Mouse (Mus musculus) midbrain, embryonic 15.5 days (tissue): ENCODE measurements around the gene Gm7247. TPM values are rescaled to one million over a fixed set of nuclear protein-coding genes. Genes with fewer than 3 reads are reported as not detected.
"Not testable (repeated sequence)": the region's sequence is repeated elsewhere in the genome, so short reads cannot be mapped to it uniquely, and the experiment has no call there.

Experiments used
- ATAC-seq: fragments of 200-750 bp; cut with Nextera tagmentation; replicated peaks from 2 replicates; pipeline ENCODE4 v1.8.0; 2017; ENCODE audit warnings: moderate TSS enrichment
- H3K27ac ChIP-seq: fragments of 300-500 bp; sonication (generic); 2 replicates; pipeline ENCODE4 v1.5.1; 2015; ENCODE audit warnings: mild to moderate bottlenecking, inconsistent platforms
- H3K27me3 ChIP-seq: fragments of 300-500 bp; sonication (generic); replicated peaks from 2 replicates; pipeline ENCODE4 v1.6.1; 2015; ENCODE audit warnings: inconsistent platforms
- H3K36me3 ChIP-seq: fragments of 300-500 bp; sonication (generic); replicated peaks from 2 replicates; pipeline ENCODE4 v1.6.1; 2015; ENCODE audit warnings: inconsistent platforms
- H3K4me1 ChIP-seq: fragments of 300-500 bp; sonication (generic); 2 replicates; pipeline ENCODE4 v1.6.1; 2015; ENCODE audit warnings: inconsistent platforms
- H3K4me2 ChIP-seq: fragments of 300-500 bp; sonication (generic); 2 replicates; pipeline ENCODE4 v1.6.1; 2015; ENCODE audit warnings: inconsistent platforms, mild to moderate bottlenecking, moderate library complexity
- H3K4me3 ChIP-seq: fragments of 300-500 bp; sonication (generic); 2 replicates; pipeline ENCODE4 v1.5.1; 2015; ENCODE audit warnings: mild to moderate bottlenecking, inconsistent platforms
- H3K9ac ChIP-seq: fragments of 300-500 bp; sonication (generic); 2 replicates; pipeline ENCODE4 v1.6.1; 2015; ENCODE audit warnings: mild to moderate bottlenecking, inconsistent platforms
- H3K9me3 ChIP-seq: fragments of 300-500 bp; sonication (generic); 2 replicates; pipeline ENCODE4 v1.6.1; 2016; ENCODE audit warnings: inconsistent platforms
- WGBS: fragments of 180-500 bp; shearing (Covaris S2); methylation state at CpG from one replicate; pipeline ENCODE4 v1.1.7; 2015; ENCODE audit warnings: mixed read lengths; 5-methylcytosine and 5-hydroxymethylcytosine counted together
- polyA plus RNA-seq: library from polyadenylated mRNA; unstranded; fragments of >200 nt; fragmentation: Nextera tagmentation; extraction: Ambion mirVana; gene quantifications from 2 replicates; pipeline ENCODE4 v1.2.1, GENCODE M21; 2015

Gm7247 gene
- polyA plus RNA-seq, 1 experiment from 2014 or later: not detected

DNA sequence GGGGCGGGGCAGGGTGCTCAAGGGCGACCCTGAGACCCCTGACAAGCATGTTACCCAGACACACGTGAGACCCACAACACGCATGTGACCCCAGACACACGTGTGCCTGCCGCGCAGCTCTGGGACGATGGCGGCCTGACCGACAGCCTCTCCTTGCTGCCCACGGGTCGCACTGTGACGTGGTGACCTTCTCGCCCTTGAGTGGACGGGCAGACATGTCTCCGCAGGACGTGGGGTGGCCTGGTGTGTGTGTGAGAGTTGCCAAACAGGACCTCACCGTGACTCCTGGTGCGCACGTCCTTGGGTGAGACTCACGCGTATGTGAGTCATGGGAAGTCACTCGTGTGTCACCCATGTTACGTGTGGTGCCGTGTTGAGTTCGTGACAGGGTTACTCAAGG lies 73.5 kb downstream of the Gm7247 start:
- no peaks in the 10 kb centered on the region for H3K4me1 ChIP-seq
- ATAC-seq: no peak
- no peaks in the 10 kb centered on the region for H3K9me3 ChIP-seq
- no peaks in the 10 kb centered on the region for H3K27me3 ChIP-seq
- H3K36me3 ChIP-seq: no peaks in the 10 kb centered on the region
- H3K4me3 ChIP-seq: no peak overlapping the region
- 97% methylated on average over 26 of the region's 26 CpGs for WGBS
- no peak overlapping the region for H3K4me2 ChIP-seq
- no peak overlapping the region for H3K9ac ChIP-seq
- H3K27ac ChIP-seq: no peak overlapping the region

DNA sequence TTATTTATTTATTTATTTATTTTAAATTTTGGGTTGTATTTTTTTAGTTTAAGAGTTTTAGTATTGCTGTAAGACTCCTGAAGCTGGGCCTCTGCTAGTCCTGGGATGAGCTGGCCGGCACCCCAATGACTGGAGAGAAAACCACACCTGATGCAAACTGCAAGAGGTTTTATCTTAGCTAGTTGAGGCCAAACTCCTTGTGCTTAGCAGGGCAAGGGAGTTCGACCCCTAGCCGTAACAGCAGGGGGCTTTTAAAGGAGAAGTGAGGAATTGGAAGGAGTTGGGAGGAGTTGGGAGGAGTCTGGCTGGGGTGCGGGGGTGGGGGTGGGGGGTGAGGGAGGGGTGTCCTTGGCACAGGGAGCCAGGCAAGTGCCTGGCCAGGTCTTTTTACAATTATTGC lies 77.4 kb downstream of the Gm7247 start:
- H3K27ac ChIP-seq: no peak overlapping the region

DNA sequence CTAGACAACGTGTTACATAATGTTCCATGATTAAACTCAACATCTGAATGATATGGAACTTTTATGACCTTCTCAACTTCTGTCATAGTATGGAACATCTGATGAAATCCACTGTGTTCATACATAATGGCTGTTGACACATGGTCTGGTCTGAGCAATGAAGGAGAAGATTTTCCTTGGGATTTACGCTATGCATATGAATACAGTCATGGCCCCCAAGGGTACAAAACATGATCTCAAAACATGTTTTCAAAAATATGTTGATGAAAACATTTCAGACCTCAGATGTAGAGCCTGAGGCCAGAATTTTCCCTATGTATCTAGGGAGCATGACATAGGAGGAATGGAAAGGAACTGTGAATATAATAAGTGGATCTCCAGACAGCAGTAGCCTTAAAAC lies 90.0 kb downstream of the Gm7247 start, which contains the start of gene Vmn2r89:
Gene Vmn2r89 (plus strand): TSS at position 301 of the 400 bp plus-strand sequence.
- not testable (repeated sequence) for H3K9me3 ChIP-seq, H3K4me2 ChIP-seq, H3K4me3 ChIP-seq, H3K9ac ChIP-seq, H3K27me3 ChIP-seq, H3K36me3 ChIP-seq, H3K4me1 ChIP-seq, H3K27ac ChIP-seq, ATAC-seq
- 83% methylated on average over 2 of the region's 2 CpGs for WGBS

More for the DNA sequence above, 77.4 kb downstream of the Gm7247 start:
- WGBS: 75% methylated on average over 4 of the region's 4 CpGs
- Histone ChIP-seq H3K36me3 (no peaks in the 10 kb centered on the region), H3K9me3 (no peaks in the 10 kb centered on the region), H3K4me1 (no peaks in the 10 kb centered on the region), H3K4me2 (no peak overlapping the region), H3K4me3 (no peak overlapping the region), H3K27me3 (no peaks in the 10 kb centered on the region), H3K9ac (no peak overlapping the region)
- ATAC-seq: no peak

DNA sequence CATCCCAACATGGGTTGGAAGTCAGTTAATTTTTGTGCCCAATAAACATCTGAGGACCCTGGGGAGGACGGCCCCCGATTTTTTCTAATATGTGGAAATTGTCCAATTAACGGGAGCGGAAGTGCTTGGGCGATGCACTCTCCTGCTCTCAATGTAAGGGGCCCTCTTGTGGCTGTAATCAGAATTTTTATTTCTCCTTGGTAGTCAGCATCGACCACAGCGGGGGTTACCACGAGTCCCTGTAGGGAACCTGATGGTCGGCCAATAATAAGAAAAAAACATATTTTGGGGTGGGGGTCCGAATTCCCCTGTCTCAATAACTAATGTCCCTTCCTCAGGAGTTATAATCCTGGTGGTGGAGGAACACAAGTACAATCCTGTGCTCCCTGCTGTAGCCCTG lies 118.7 kb downstream of the Gm7247 start:
- not testable (repeated sequence) for H3K9ac ChIP-seq

DNA sequence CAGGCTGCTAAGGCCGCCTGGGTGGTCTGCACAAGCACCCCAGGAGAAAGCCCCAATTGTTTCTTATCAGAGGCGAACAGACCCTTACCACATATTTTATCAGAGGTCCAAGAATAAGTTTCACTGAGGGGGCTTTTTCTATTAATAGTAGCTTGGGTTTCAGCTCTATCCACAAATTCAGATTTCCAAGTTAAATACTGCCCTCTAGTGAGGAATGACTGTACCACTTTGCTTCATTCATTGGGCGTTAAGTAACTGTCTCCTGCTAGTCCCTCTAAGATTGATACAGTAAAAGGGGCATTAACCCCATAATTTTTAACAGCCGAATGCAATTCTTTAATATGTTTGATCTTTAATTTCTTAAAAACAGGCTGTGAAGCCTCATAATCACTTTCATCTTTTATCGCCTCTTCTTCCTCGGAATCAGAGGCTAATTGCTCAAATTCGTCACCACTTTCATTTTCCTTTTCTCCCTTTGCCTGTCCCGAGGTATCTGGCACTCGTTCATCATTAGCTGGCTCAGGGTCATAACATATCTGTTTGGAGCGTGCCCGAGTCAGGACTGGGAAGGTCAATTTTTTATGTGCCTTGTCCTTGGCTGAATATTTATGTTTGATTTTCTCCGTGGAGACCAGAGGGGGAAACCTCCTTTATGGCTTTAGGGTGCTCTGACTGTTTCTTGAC lies 119.9 kb downstream of the Gm7247 start:
- H3K36me3 ChIP-seq, ATAC-seq, H3K9ac ChIP-seq, H3K4me2 ChIP-seq, H3K27ac ChIP-seq, H3K9me3 ChIP-seq, H3K4me3 ChIP-seq, H3K27me3 ChIP-seq, H3K4me1 ChIP-seq: not testable (repeated sequence)
- 93% methylated on average over 12 of the region's 12 CpGs for WGBS

More for the DNA sequence above, 118.7 kb downstream of the Gm7247 start:
- H3K27me3 ChIP-seq, H3K36me3 ChIP-seq, H3K4me2 ChIP-seq, ATAC-seq, H3K27ac ChIP-seq, H3K4me1 ChIP-seq, H3K9me3 ChIP-seq, H3K4me3 ChIP-seq: not testable (repeated sequence)
- WGBS: 91% methylated on average over 10 of the region's 10 CpGs

DNA sequence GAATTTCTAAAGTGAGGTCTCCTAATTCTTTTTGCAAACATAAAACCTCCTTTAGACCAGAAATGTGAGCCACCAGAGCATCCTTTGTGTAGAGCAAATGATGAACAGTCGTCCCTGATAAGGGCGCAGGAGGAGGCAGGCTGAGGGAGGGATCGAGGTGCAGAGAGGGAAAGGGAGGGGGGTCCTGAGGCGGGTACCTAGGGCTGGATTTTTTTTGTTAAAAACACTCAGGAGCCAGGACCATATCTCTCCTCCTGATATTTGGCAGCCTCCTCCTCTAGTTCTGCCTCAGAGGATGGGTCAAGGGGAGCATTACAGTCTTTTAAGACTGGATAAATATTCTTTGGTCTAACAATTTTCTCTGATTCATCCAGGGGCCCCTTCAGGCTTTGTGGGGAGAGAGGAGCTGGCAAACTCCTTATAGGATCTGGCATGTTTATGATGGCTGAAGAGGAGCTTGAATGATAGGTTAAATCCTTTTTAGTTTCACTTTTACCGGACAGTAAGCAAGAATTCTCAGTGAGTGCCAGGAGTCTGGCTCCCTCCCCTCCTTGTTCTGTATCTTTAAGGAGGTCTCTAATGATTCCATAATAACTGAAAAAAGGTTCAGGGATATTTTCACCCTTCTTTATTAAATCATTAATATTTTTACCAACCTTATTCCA lies 120.6 kb downstream of the Gm7247 start:
- no peak overlapping the region for H3K27ac ChIP-seq
- no peak overlapping the region for H3K9ac ChIP-seq
- 93% methylated on average over 5 of the region's 5 CpGs for WGBS
- H3K4me2 ChIP-seq: no peak overlapping the region
- ATAC-seq: no peak
- H3K4me3 ChIP-seq: no peak overlapping the region
- no peaks in the 10 kb centered on the region for H3K4me1 ChIP-seq
- H3K9me3 ChIP-seq: no peaks in the 10 kb centered on the region
- H3K36me3 ChIP-seq: no peaks in the 10 kb centered on the region
- H3K27me3 ChIP-seq: no peaks in the 10 kb centered on the region

DNA sequence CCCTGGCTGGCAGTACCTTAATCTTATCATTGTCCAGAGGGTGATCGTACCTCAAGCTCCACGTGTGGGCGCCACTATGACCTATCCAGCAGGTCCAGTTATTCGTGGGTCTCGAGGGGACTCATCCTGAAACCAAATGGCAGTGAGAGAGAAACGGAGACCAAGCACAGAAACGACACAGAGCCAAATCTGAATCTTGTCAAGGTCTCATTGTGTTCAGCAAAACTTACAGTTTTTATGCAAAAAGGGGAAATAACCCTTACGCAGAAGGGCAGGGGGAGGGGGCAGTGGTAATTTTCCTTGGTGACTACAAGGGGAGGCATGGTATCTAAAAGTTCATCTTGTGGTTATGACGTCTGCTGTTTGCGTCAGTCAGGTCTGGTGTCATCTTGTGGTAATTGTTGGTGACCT lies 121.4 kb downstream of the Gm7247 start:
- not testable (repeated sequence) for H3K36me3 ChIP-seq, H3K9ac ChIP-seq, ATAC-seq, H3K27ac ChIP-seq, H3K4me3 ChIP-seq, H3K4me1 ChIP-seq, H3K27me3 ChIP-seq, H3K4me2 ChIP-seq, H3K9me3 ChIP-seq
- WGBS: 89% methylated on average over 10 of the region's 10 CpGs

DNA sequence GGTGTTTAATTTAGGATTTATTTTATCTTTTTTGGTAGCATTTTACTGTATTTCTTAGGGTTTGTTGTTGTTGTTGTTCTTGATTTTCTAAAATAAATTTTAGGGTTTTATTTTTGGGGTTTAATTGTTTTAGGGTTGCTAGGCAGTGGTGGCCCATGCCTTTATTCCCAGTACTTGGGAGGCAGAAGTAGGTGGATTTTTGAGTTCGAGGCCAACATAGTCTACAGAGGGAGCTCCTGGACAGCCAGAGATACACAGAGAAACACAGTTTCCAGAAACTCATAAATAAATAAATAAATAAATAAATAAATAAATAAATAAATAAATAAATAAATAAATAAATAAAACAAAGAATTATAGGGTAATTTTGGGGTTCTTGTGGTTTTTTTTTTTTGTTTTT lies 122.1 kb downstream of the Gm7247 start:
- Histone ChIP-seq H3K9ac (no peak overlapping the region), H3K4me2 (no peak overlapping the region), H3K27me3 (no peaks in the 10 kb centered on the region), H3K4me1 (no peaks in the 10 kb centered on the region), H3K4me3 (no peak overlapping the region), H3K36me3 (no peaks in the 10 kb centered on the region), H3K27ac (no peak overlapping the region), H3K9me3 (no peaks in the 10 kb centered on the region)
- 88% methylated on average over 1 of the region's 1 CpGs for WGBS
- no peak for ATAC-seq

DNA sequence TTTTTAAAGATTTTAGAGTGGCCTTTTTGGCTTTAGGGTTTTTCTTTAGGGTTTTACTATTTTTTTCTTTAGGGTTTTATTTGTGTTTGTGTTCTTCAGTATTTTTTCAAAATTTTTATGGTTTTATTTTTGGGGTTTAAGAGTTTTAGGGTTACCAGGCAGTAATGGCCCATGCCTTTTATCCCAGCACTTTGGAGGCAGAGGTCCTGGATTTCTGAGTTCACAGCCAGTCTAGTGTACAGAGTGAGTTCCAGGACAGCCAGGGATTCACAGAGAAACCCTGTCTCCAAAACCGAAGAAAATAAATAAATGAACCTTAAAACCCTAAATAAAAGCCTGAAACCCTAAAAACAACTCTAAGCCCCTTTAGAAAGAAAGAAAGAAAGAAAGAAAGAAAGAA lies 124.6 kb downstream of the Gm7247 start:
- H3K27me3 ChIP-seq: no peaks in the 10 kb centered on the region
- no peaks in the 10 kb centered on the region for H3K4me1 ChIP-seq
- H3K9ac ChIP-seq: no peak overlapping the region
- no peak overlapping the region for H3K27ac ChIP-seq
- 86% methylated on average over 1 of the region's 1 CpGs for WGBS
- H3K4me3 ChIP-seq: no peak overlapping the region
- H3K9me3 ChIP-seq: no peaks in the 10 kb centered on the region
- no peaks in the 10 kb centered on the region for H3K36me3 ChIP-seq
- ATAC-seq: no peak
- H3K4me2 ChIP-seq: no peak overlapping the region

DNA sequence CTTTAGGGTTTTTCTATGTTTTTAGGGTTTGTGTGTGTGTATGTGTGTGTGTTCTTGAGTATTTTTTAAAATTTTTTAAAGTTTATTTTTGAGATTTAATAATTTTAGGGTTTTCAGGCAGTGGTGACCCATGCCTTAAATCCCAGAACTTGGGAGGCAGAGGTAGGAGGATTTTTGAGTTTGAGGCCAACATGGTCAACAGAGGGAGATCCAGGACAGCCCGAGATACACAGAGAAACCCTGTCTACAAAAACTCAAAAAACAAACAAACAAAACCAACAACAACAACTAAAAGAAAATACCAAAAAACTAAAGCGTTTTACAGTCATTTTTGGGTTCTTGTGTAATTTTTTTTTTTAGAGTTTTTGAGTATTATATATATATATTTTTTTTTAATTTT lies 134.2 kb downstream of the Gm7247 start:
- Histone ChIP-seq H3K36me3 (no peaks in the 10 kb centered on the region), H3K27ac (no peak overlapping the region), H3K9me3 (no peaks in the 10 kb centered on the region; the same call in 1 of the 2 replicates), H3K4me1 (no peaks in the 10 kb centered on the region), H3K27me3 (no peaks in the 10 kb centered on the region), H3K4me2 (no peak overlapping the region), H3K4me3 (no peak overlapping the region), H3K9ac (no peak overlapping the region)
- WGBS: 87% methylated on average over 2 of the region's 2 CpGs
- no peak for ATAC-seq

DNA sequence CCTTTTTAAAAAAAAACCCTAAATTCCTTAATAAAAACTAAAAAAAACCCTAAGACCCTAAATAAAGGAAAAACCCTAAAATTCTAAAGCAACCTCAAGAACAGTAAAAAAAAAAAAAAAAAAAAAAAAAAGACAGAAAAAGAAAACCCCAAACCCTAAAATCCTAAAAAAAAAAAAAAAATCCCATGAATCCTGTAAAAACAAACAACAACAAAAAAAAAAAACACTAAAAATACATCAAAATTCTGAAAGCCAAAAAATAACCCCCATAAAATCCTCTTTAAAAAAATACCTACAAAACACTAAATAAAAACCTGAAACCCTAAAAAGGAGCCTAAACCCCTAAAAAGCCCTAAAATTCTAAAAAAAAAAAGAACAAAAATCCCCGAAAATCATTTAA lies 135.4 kb downstream of the Gm7247 start:
- Histone ChIP-seq H3K4me3 (no peak overlapping the region), H3K27ac (no peak overlapping the region), H3K9ac (no peak overlapping the region), H3K27me3 (no peaks in the 10 kb centered on the region), H3K36me3 (no peaks in the 10 kb centered on the region), H3K9me3 (no peaks in the 10 kb centered on the region; the same call in 1 of the 2 replicates), H3K4me1 (no peaks in the 10 kb centered on the region), H3K4me2 (no peak overlapping the region)
- WGBS: 78% methylated on average over 1 of the region's 1 CpGs
- ATAC-seq: no peak

DNA sequence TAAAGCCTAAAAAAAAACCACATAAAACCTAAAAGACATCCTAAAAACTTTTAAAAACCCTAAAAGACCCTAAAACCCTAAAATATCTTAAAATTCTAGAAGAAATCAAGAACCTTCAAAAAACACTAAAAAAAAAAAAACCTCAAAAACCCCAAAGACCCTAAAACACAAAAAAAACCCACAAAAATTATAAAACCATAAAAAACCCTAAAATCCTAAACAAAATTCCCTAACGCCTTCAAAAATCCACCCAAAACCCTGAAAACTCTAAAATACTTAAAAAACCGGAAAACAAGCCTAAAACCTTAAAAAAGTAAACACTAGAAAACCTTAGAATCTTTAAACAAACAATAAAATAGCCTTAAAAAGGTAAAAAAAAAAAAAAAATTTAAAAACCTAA lies 136.4 kb downstream of the Gm7247 start:
- Histone ChIP-seq H3K4me2 (no peak overlapping the region), H3K4me1 (no peaks in the 10 kb centered on the region), H3K36me3 (no peaks in the 10 kb centered on the region), H3K9ac (no peak overlapping the region), H3K27ac (no peak overlapping the region), H3K9me3 (no peaks in the 10 kb centered on the region; the same call in 1 of the 2 replicates), H3K27me3 (no peaks in the 10 kb centered on the region), H3K4me3 (no peak overlapping the region)
- 95% methylated on average over 2 of the region's 2 CpGs for WGBS
- ATAC-seq: no peak

DNA sequence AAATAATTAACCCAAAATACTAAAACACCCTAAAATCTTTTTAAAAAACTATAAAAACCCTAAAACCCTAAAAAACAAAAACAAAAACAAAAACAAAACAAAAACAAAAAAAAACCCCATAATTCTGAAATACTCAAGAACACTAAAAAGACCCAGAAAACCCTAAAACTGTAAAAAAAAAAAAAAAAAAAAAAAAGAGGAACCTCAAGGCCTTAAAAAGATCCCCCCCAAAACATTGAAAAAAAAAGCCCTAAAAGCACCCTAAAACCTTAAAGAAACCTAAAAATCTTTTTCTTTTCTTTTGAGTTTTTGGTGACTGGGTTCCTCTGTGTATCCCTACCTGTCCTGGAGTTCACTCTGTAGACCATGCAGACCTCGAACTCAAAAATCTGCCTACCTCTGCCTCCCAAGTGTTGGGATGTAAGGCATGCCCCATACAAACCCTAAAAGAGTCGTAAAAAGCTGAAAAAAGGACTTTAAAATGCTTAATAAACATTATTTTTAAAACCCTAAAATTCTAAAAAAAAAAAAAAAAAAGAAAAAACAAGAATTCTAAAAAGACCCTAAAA lies 138.2 kb downstream of the Gm7247 start:
- no peak for ATAC-seq
- WGBS: 85% methylated on average over 2 of the region's 2 CpGs
- no peaks in the 10 kb centered on the region for H3K27me3 ChIP-seq

More for the DNA sequence above, 138.2 kb downstream of the Gm7247 start:
- no peak overlapping the region for H3K4me3 ChIP-seq
- no peaks in the 10 kb centered on the region; the same call in 1 of the 2 replicates for H3K9me3 ChIP-seq
- H3K9ac ChIP-seq: no peak overlapping the region
- H3K36me3 ChIP-seq: no peaks in the 10 kb centered on the region
- H3K27ac ChIP-seq: no peak overlapping the region
- H3K4me1 ChIP-seq: no peaks in the 10 kb centered on the region
- H3K4me2 ChIP-seq: no peak overlapping the region
